Mouse (Mus musculus) brain, embryonic 14.5 days (tissue): ENCODE measurements around the gene Gm10283. TPM values are rescaled to one million over a fixed set of nuclear protein-coding genes. Genes with fewer than 3 reads are reported as not detected.
"Not testable (repeated sequence)": the region's sequence is repeated elsewhere in the genome, so short reads cannot be mapped to it uniquely, and the experiment has no call there.

ENCODE experiments used
- DNase-seq: peaks from one replicate; pipeline ENCODE4 v3.0.0-alpha.2; 2011; ENCODE audit warnings: low read depth
- CTCF ChIP-seq: fragments of 200-500 bp; IDR thresholded peaks from 2 replicates; pipeline ENCODE4 v1.5.1; 2012; ENCODE audit warnings: inconsistent platforms, mild to moderate bottlenecking, moderate library complexity, borderline replicate concordance; ENCODE audit not compliant: insufficient read depth, insufficient read length; ENCODE audit errors: extremely low read depth
- POLR2A ChIP-seq: fragments of 200-500 bp; IDR thresholded peaks from 2 replicates; pipeline ENCODE4 v1.6.1; 2012; ENCODE audit warnings: mild to moderate bottlenecking, inconsistent platforms, borderline replicate concordance; ENCODE audit not compliant: poor library complexity, insufficient read depth, insufficient read length, severe bottlenecking; ENCODE audit errors: extremely low read depth
- polyA plus RNA-seq: library from polyadenylated mRNA; depleted of rRNA; stranded (reverse); fragments of >200 nt; gene quantifications from 2 replicates; pipeline ENCODE4 v1.2.3, GENCODE M21; 2012; rRNA removed

The Gm10283 gene
- not detected in 2 replicates for polyA plus RNA-seq

DNA sequence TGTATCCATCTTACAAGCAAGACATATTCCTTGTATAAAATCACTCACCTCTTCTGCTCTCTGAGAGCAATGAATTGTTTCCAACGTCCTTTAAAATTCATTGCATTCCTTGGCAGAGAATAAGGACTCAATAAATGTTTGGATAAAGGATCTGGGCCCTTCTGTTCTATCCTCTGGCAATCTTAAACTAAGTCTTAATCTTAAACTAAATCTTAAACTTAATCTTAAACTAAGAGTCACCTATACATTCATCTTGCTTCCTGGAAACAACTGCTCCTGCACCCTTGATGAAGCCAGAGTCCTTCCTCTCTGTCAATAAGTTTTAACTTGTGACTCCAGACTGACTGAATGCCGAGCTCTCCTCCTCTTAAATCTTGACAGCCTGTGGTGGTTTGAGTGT lies at the start of gene Gm10283:
Gm10283 (minus strand) TSS at position 101 of the 400 bp plus-strand sequence.
- TF ChIP-seq POLR2A (no peak), CTCF (no peak)
- no peak for DNase-seq

DNA sequence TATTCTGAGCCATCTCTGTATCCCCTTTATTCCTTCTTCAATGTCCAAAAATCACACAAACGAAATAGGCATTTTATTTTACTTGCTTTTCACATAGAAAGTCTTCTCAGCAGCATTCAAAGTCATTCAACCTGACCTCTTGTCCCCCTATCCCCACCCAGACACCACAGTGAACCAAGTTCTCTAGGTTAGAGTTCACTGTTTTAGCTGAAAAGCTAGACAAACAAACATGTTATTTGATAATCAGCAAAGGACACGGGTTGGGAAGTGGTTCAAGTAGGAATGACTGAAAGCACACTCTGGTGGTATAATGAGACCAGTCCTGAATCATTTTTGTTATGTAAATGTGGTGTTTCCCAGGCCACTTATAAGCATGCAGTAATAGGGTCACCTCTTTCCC lies 31.9 kb upstream of the Gm10283 start:
- TF ChIP-seq CTCF (no peak), POLR2A (no peak)
- peak; percentile 25 for DNase-seq

GRCm38 (mm10) chr8:60518286-60518685 lies 15.3 kb upstream of the Gm10283 start:
- TF ChIP-seq POLR2A (no peak), CTCF (no peak)
- no peak for DNase-seq

DNA sequence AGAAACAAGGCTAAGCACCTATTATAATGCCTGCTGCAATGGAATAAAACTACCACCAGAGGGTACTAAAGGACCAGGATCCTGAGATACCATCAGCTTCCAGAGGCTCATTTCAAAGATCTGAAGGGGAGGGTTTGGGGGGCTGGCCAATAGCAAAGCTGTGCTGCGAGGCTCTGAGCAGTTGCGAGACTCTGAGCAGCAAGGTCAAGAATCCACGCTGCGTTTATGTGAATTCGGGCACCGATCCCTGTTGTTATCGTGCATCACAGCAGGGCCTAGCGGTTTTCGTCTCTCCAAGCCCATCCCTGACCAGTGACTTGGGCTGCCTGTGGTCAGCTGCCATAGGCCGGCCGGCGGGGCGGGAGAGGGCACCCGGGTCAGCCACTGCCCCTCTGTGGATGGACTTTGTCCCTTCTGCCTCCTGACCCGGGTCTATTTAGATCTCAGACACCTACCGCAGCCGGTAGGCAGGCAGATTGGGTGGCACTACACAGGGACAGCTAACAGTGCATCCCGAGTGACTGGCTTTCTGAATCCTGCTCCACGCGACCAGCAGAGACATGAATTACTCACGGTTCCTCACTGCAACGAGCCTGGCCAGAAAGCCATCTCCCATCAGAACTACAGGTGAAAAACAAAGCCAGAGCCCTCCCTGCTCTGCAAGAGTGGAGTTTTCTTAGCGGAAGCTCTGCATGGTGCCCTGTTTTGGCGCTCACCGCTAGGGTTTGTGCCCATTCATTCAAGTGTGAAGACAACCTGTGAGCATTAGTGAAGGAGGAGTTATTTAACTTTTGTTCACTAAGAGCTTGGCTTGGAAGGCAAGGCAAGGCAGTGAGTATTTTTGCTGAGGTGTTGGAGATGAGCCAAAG lies 2.9 kb upstream of the Gm10283 start, which contains the start of gene Aadat:
Aadat (plus strand) TSS at position 280 of the 869 bp plus-strand sequence.
- TF ChIP-seq CTCF (peak; percentile 70; the same call in 1 of the 2 replicates), POLR2A (no peak)
- DNase-seq, result peak; percentile 96

- not testable (repeated sequence) for DNase-seq
Observed at GRCm38 (mm10) chr8:60495046-60495445, 8.0 kb downstream of the Gm10283 start.

- TF ChIP-seq POLR2A (no peak), CTCF (no peak)
- no peak for DNase-seq
Observed at GRCm38 (mm10) chr8:60494606-60495005, 8.4 kb downstream of the Gm10283 start.

- no peak for TF ChIP-seq CTCF
- TF ChIP-seq POLR2A, result no peak
- DNase-seq, result no peak
Observed at GRCm38 (mm10) chr8:60492471-60492870, 10.5 kb downstream of the Gm10283 start.

DNA sequence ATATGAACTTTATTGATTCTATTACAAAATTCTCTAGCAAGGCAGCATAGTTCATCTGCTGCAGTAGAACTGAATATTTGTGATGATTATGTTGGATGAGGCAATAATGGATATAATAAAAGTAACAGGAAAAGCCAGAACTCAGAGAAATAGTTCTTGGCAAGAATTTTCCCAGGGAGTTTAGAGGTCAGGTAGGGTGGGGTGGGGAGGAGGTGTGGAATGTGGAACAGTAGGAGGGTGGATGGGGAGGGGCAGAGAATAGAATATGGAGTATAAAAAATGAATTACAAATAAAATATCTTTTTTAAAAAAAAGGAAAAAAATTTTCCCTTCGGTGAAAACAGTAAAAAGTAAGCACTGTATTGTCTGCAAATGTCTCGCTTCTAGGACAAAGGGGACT lies 11.1 kb downstream of the Gm10283 start:
- DNase-seq, result no peak
- TF ChIP-seq POLR2A (no peak), CTCF (no peak)

- TF ChIP-seq POLR2A (no peak), CTCF (no peak)
- DNase-seq, result no peak
Observed at GRCm38 (mm10) chr8:60490147-60490546, 12.9 kb downstream of the Gm10283 start.

DNA sequence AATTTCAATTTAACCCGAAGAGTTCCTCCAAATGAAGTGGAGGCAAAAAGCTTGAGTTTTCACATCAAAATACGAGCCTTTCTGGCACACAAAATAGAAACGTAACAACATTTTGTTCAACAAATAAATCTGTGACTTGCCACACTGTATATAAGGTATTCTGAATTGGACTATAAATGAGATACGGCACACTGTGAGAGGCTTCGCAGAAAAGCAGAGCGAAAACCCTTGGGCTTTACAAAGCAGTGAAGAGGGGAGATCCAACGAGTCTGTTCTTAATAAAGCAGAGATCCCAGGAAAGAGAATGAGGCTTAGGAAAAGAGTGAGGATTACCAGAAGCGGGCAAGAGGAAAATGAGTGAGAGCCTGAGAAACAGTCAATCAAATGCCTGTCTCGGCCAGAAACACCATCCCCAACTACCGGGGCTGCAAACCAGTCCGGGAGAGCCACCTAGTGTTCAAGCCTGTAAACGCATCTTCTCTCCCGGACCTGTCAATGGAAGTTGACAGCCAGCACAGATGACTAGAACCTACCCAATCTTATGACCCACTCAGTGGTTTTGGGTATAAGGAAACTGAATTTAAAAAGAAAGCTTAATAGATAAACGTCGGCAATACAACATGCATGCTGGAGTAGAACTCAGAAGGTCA lies 36.2 kb downstream of the Gm10283 start:
- TF ChIP-seq POLR2A, result no peak
- peak; percentile 94 for TF ChIP-seq CTCF
- peak; percentile 89 for DNase-seq

- TF ChIP-seq POLR2A (no peak), CTCF (no peak)
- no peak for DNase-seq
Observed at GRCm38 (mm10) chr8:60449296-60449695, 53.7 kb downstream of the Gm10283 start.

DNA sequence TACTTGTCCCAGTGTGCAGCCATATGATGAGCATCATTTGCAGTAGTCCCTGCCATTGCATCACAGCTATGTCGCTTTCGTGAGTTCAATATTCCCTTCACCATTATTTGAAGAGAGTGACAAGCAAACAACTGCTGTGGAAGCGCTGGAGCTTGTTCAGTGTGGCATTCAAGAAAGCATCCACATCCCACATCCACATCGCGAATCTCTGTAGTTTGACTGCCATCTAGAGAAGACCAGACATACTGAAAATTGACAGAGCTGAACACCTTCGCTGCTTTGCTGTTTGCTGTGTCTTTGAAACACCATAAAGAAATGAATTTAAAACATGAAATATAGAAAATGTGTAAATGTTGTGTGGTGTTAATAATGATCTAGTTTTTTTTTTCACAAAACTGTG lies 58.0 kb downstream of the Gm10283 start:
- DNase-seq, result peak; percentile 88
- TF ChIP-seq CTCF (peak; percentile 48; the same call in 1 of the 2 replicates), POLR2A (no peak)
